Mouse (Mus musculus) WW6 (cell line): ENCODE measurements at regions not wholly inside any gene's neighbourhood (a gene's known extent, or its start where the extent isn't known, plus 50 kb on each side); places are given as distances from the start of the nearest gene placed in this dataset.

Experiments used
- DNase-seq: peaks from one replicate; pipeline ENCODE4 v3.0.0-alpha.2; 2013; ENCODE audit warnings: low read depth, low spot score

DNA sequence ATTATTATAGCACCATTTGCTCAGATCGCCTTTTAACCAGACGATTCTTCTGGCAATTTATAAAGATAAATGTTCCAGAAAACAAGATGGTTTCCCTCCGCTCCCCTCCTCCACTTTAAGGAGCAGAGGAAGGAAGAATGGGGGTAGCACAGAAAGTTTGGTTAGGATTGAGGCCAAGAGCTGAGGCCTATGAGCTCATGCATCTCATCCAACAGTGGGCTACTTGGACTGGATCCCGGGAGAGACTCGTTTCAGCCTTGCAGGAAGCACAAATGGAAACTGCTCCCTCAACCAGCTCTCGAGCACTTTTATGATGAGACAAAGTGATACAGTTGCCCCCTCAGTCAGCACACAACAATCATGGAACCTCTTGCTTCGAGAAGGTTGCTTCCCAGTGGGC is 97.9 kb upstream of the Irx3 start:
- DNase-seq, result no peak

DNA sequence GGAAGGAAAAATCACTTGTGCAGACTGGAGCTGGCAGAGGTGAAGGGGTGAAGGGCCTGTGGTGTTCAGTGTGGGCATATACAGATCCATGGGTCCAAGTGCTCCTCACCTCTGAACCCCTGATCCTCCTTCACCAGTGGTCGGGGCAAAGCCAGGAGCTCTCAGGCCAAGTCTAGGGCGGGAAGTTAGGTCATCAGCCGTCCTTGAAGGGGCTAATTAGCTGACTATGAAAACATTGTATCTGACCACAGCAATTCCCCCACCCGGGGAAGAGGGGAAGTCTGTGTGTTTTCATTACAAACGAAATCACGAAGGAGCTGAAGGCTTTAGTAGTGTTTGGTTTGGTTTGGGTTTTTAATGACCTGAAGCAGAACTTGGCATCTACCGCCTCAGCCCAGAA is 95.5 kb upstream of the Irx3 start:
- DNase-seq, result no peak

DNA sequence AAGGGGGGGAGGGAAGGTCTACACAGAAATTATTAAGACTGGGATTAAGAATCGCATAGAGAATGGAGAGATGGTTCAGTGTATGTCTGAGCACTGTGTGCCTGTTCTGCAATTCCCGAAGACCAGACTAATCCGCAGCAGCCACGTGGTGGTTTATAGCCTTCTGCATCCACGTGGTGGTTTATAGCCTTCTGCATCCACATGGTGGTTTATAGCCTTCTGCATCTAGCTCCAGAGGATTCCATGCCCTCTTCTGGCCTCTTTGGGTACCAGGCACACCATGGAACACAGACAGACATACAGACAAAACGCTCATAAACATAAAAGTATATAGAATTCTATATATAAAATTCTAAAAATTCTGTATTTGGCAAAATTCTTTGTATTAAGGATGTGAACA is 94.1 kb upstream of the Irx3 start:
- DNase-seq, result no peak

DNA sequence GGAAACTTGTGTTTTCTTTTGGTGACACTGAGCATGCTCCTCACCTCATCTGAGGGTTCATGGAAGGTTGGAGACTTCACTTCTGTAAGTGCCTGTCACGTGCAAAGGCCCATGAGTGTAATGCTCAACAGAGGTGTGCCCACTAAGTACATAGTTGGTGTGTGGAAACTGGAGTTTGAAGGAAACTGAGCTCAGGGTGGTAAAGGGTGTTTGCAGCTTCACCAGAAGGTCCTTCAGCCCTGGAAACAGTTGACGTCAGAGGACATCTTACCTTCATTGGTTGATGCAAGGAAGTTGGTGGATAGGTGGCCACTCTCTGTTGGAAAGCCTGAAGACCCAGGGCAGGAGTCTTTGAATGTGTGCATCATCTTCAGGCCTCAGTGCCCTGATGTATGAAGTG is 83.0 kb upstream of the Irx3 start:
- no peak for DNase-seq

DNA sequence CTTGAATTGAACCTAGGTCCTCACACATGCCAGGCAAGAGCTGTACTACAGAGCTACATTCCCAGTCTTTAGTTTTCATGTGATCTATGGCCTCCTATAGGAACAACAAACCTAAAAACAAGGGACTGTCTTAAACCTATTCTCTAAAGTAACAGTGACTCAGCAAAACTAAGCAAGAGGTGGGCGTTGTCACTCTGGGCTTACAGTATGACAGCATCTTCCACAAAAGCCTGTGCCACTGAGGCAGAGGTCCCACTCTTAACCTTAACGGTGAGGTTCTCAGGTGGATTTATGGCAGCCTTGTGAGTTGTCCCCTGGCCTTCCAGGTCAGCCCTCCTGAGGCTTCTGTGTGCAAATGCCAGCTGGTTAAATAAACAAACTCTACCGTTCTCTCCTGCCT is 82.5 kb upstream of the Irx3 start:
- no peak for DNase-seq

DNA sequence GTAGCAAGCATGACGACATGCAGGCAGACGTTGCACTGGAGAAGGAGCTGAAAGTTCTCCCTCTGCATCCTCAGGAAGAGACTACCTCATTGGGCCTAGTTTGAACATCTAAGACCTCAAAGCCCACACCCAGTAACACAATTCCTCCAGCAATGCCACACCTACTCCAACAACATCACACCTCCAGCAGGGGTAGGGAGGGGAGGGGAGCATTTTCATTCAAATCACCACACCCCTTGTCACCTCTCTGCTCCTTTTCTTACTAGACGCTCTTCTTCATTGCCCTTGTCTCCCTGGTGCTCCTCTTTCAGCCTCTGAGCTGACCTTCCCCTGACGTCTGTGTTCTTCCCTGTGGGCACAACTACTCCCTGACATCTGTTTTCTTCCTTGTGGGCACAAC is 81.1 kb upstream of the Irx3 start:
- DNase-seq, result peak; percentile 40

DNA sequence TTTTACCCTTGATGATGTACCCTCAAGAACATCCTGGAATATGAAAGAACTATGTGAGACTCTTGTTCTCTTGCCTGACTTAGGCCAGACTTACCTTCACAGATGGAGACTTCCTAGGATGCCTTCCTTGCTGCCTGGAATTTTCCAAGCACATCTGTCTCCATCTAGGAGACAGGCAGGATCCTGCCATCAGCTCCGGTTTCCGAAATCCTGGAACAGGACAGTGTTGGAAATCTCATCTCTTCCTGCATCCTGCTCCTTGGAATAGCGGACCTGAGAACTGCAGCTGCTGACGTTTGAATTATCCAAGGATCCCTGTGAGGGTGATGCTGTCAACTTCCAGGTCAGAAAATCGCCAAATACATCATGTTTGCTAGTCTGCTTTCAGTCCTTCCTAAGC is 77.0 kb upstream of the Irx3 start:
- DNase-seq, result no peak

DNA sequence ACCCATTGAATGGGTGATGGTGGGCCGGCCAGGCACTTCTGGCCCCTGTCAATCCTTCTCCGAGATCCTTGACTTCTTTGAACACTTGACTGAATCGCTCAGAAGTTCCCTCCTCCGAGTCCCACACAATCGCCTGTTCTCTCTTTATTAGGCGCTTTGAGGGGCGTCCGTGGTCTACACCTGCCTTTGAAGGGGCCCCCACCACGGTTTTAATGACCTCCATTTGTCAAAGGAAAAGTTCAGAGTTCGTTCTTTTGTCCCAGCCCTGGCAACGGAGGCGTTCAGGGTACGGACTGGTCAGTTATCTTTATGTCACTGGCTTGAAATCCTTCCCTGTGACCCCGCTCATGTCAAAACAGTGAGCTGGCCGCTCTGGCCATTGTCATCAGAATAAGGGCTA is 74.3 kb upstream of the Irx3 start:
- DNase-seq, result no peak

DNA sequence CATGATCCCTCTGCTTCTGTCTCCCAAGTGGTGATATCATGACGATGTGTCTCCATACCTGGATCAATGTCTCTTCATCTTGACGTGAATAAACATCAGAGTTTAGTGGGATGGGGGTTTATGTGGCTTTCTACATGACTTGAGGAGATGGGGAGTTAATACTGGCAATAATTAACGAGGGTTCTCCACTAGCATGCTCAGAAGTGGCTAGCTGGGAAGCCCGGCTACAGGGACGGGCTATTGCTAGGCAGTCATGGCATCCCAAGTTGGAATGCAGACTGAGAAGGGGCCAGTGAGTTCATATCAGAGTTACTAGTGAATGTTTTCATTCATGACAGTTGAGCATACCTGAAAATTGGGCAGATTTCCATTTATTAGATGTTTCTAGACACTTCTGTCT is 71.4 kb upstream of the Irx3 start:
- no peak for DNase-seq

DNA sequence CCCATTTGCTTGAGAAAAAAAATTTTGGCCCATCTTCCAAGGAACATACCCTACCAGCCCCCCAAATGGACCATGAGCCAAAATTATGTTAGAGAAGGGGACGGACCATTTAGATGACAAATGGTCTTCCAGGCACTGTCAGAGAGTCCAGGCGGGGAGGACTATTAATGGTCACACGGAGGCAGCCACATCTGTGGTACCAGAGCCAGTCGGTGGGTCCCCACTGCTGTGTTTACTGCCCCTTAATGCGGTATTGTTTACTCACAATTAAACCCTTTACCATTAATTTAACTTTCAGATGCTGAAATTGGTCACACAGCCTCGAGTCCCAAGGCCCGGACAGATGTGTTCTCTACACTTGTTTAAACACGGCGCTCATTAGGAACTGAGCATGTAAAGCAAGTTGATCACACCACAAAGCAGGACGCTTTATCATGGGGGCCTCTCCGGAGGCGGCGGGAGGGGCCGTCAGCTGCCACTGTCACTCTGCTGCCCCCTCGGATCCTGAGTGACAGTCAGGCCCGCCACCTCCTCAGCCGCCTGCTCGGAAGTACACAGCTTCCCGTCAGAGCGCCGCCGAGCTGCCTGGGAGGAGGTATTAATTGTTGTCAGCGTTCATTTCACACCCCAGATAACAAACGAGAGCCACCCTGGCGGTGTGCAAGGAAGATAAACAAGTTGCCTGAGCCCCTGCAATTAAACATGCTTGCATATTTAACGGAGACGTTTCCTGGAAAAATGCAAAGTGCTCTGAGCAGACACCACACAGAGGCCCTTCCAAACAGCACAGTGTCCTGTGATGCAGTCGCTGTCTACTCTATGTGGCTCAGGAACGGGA is 70.6 kb upstream of the Irx3 start:
- DNase-seq, result no peak

DNA sequence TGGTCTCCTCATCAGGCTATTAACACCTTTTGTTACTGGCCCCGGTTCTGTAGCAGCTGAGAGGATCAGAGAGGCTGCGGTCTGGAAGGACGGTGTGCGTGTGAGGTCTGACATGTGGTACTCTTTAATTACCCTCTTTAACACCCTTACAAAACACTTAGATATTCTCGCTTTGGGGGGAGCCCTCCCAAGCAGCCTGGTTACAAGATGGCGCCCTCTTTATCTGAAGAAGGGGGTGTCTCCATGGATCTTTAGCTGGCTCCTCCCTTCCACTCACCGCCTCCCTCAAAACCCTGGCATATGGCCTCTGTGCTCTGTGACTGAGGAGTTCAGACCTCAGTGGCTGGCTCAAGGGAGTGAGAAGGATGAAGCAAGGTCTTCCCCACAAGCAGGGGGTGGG is 65.2 kb upstream of the Irx3 start:
- DNase-seq, result no peak

DNA sequence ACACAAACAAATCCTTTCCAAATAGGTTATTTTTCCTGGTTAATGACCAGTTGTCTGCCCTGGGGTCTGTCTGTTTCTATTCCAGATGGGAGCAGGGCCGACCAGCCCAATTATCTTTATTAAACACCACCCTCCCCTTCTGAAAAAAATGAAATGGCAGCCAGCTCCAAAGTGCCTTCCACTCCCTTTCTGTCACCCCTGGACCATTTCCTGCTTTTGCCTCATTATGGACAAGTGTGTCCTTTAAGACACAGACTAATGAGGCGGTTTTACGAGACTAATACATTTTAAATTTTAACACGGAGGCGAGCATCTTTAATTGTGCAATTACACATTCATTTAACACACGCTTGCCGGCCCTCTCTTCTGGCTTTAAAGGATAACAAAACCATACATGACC is 64.2 kb upstream of the Irx3 start:
- no peak for DNase-seq

DNA sequence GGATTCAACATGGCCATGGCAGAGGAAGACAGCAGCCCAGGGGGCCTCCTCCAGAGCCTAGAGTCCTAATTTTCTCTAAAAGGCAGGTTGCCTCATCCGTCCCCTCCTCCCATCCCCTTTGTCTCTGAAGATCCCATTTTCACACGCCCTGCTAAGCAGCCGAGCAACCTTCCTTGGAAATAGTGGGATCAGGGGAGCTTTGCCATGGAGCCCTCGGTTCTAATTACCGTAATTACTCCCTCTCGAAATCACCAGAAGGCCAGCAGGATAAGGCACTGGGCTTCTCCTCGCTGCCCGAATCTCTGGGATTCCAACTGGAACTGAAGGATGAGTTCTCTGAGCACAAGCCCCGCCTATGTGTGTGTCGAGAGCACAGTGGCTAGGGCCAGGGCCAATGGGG is 63.5 kb upstream of the Irx3 start:
- no peak for DNase-seq

DNA sequence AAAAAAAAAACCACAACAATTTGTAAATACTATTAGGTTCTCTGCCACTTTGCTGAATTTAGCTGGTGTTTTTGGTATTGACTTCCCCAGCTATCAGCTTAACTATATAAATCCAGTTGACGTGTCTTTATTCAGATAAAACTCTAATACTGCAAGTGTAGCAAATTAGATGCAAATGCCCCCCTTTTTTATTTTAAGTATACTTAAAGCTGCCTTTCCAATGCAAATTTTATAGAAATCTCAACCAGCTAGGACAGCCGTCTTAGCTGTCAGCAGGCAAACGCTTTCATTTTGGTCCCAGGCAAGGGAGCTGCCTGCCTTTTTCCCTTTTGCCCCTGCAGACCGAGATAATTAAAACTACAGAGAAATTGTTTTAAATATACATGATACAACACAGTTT is 61.6 kb upstream of the Irx3 start:
- DNase-seq, result no peak

DNA sequence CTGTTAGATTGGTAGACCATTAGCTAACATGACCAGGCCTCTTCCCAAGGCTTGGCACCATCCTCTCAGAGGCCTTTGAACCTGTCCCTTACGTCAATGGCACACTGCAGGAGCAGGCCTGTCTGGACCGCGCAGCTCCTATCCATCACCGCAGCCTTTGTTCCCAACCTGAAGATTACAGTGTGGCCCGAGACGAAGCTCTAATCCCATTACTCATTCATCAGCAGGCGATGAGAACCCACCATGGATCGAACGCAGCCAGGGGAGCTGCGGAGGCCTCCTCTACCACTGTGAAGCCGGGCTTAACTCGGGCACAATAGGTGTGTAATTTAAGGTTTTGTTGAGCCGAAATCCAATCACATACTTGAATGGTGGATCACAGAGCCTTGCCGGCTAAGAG is 54.0 kb upstream of the Irx3 start:
- DNase-seq, result no peak

DNA sequence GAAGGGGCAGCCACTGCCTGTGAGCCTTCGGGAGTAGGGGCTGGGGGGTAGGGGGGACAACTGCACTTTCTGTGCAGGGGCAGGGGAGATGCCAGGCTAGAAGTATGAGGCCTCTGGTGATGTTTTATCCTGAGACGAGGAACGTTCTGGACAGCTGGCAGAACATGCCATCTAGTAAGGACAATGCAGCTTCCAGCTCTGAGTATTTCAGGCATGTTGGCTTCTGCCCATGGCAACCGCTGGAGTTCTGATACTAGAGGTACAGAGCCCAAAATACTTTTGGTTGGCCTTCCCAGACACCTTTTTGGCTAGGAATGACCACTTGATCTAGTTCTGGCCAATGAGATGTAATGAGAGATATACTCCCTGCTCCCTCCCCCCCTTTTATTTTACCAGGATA is 52.5 kb upstream of the Irx3 start:
- DNase-seq, result no peak

DNA sequence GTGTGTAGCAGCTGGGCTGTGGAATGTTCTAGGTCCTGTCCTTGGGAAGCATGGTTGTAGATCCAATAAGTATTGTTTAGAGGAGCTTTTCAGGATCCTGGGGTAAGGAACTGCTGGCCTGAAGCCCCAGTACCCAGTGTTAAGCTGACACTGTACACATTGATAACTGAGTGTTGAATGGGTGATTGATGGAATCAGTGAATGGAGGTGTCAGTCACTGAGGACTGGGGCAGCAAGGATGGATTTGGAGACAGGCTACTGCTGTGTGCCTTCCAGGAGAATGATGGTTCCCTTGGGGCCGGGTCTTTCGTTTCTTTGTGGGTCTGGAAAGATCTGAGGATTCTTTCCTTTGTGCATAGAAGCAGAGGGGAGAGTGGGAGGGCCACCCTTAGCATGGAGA is 51.9 kb upstream of the Irx3 start:
- no peak for DNase-seq

DNA sequence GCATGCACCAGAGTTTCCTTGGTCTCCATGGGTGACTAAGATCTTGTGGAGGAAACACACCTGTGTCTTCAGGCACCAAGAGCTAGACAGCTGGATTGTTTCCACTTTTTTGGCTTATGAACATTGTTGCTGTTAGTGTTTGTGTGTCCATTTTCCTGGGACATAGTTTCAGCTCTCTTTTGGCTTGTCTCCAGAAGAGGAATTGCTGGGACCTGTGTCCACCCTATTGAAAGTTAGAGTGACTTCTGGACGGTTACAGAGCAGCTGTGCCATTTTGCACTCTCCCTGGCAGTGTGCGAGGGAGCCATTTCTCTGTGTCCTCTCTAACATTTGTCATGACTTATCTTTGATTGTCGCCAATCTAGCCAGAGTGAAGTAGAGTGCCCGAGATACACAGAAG is 51.5 kb upstream of the Irx3 start:
- no peak for DNase-seq
